Comparison of ENCODE assay signal across 9 mouse cellular contexts in the genomic region with DNA sequence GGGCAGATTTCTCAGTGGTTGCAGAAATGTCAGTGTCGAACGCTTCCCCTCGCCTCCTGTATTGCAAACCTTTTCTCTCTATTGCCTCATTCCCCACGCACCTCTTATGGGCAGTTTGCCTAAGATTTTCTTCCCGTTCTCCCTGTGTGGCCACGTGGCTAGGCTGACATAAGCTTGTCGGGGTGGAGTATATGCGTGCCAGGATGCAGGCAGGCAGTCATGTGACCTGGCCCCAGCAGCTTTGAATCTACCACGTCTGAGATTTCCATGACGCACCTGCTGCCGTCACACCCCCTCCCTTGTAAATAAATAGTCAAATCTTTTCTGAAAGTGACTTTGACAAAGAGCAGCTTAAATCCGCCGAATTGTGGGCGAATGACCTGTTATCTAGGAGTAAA.
DNase-seq lines count a peak whose midpoint lies in the region; ATAC-seq and TF ChIP-seq lines count a peak whose summit lies in the region.
"Had no signal": no experiment of that assay in that cellular context is flagged by ENCODE, and none has a peak within 500 bp of the region (broad histone marks: within the 10 kb centered on the region; RNA-seq: fewer than 3 reads in every experiment).

No protein-coding gene starts in this region.

- ATAC-seq in embryonic facial prominence, embryonic 11.5 days (replicated peaks; ENCODE audit: insufficient number of reproducible peaks, low FRiP score, low TSS enrichment, low read depth): peak; percentile 86
- peak; percentile 82 for ATAC-seq in heart, embryonic 11.5 days (replicated peaks; ENCODE audit: insufficient number of reproducible peaks, low FRiP score, low TSS enrichment)
- ATAC-seq in kidney, embryonic 14.5 days (ENCODE audit: low FRiP score, low TSS enrichment): peak; percentile 84

- TF ChIP-seq POLR2A in liver, adult 2 months (IDR thresholded peaks at IDR 0.05; ENCODE audit: extremely low read depth, insufficient read depth, low read length): no peak

- H3K9me3 ChIP-seq in embryonic facial prominence, embryonic 11.5 days (replicated peaks; ENCODE audit: control insufficient read depth, low read length): no peaks in the 10 kb centered on the region
- no peaks in the 10 kb centered on the region for H3K9me3 ChIP-seq in heart, embryonic 11.5 days (replicated peaks; ENCODE audit: control insufficient read depth, low read length)
- H3K9me3 ChIP-seq in kidney, embryonic 14.5 days (ENCODE audit: control insufficient read depth, low read length): no peaks in the 10 kb centered on the region
- H3K9me3 ChIP-seq: G1E had no signal

- H3K9ac ChIP-seq in embryonic facial prominence, embryonic 11.5 days (replicated peaks; ENCODE audit: low read length): peak overlapping the region; percentile 46
- peak overlapping the region; percentile 76 for H3K9ac ChIP-seq in heart, embryonic 11.5 days (ENCODE audit: low read depth, low read length)
- peak overlapping the region; percentile 42; the same call in 1 of the 2 replicates for H3K9ac ChIP-seq in kidney, embryonic 14.5 days (ENCODE audit: low read depth, low read length)
- no peak overlapping the region for H3K9ac ChIP-seq in liver, adult 2 months (ENCODE audit: low read depth, low read length)

- no peaks in the 10 kb centered on the region for H3K36me3 ChIP-seq in embryonic facial prominence, embryonic 11.5 days (replicated peaks; ENCODE audit: control insufficient read depth, insufficient read depth, low read depth, low read length)
- no peaks in the 10 kb centered on the region for H3K36me3 ChIP-seq in heart, embryonic 11.5 days (ENCODE audit: control insufficient read depth, insufficient read depth, low read length)
- H3K36me3 ChIP-seq in kidney, embryonic 14.5 days (ENCODE audit: control insufficient read depth, insufficient read depth, low read length): no peaks in the 10 kb centered on the region
- no peaks in the 10 kb centered on the region for H3K36me3 ChIP-seq in liver, adult 2 months (ENCODE audit: control insufficient read depth, insufficient read depth, low read length)
- H3K36me3 ChIP-seq: G1E had no signal

- no peak overlapping the region for H3K27ac ChIP-seq in embryonic facial prominence, embryonic 11.5 days (replicated peaks; ENCODE audit: low read depth, low read length)
- H3K27ac ChIP-seq in heart, embryonic 11.5 days (ENCODE audit: low read depth, low read length): peak overlapping the region; percentile 77
- H3K27ac ChIP-seq in kidney, embryonic 14.5 days (ENCODE audit: low read depth, low read length): no peak overlapping the region
- no peak overlapping the region for H3K27ac ChIP-seq in liver, adult 2 months (replicated peaks; ENCODE audit: insufficient read depth, low read depth, low read length)

- no peaks in the 10 kb centered on the region for H3K27me3 ChIP-seq in embryonic facial prominence, embryonic 11.5 days (ENCODE audit: control insufficient read depth, insufficient read depth, low read length)
- no peaks in the 10 kb centered on the region for H3K27me3 ChIP-seq in heart, embryonic 11.5 days (ENCODE audit: control insufficient read depth, insufficient read depth, low read length)
- no peaks in the 10 kb centered on the region for H3K27me3 ChIP-seq in kidney, embryonic 14.5 days (ENCODE audit: control insufficient read depth, insufficient read depth, low read length)
- no peaks in the 10 kb centered on the region for H3K27me3 ChIP-seq in liver, adult 2 months (ENCODE audit: control insufficient read depth, insufficient read depth, low read length)

- no peaks in the 10 kb centered on the region for H3K4me1 ChIP-seq in embryonic facial prominence, embryonic 11.5 days (ENCODE audit: control insufficient read depth, insufficient read depth, low read length)
- H3K4me1 ChIP-seq in heart, embryonic 11.5 days (ENCODE audit: control insufficient read depth, insufficient read depth, low read length): peaks cover 8% of the 10 kb centered on the region
- H3K4me1 ChIP-seq in kidney, embryonic 14.5 days (ENCODE audit: control insufficient read depth, insufficient read depth, low read length): 0 out of 2 replicates have a peak, but pooled peaks cover 7% of the 10 kb centered on the region
- H3K4me1 ChIP-seq in liver, adult 2 months (ENCODE audit: control insufficient read depth, insufficient read depth, low read length): 0 out of 2 replicates have a peak, but pooled peaks cover 2% of the 10 kb centered on the region

- TF ChIP-seq CTCF in liver, adult 2 months (IDR thresholded peaks at IDR 0.05; ENCODE audit: low read depth, low read length): no peak

- peak overlapping the region; percentile 16 for H3K4me3 ChIP-seq in embryonic facial prominence, embryonic 11.5 days (ENCODE audit: low read depth, low read length)
- peak overlapping the region; percentile 36 for H3K4me3 ChIP-seq in heart, embryonic 11.5 days (ENCODE audit: low read depth, low read length)
- H3K4me3 ChIP-seq in kidney, embryonic 14.5 days (ENCODE audit: low read length): peak overlapping the region; percentile 33
- no peak overlapping the region for H3K4me3 ChIP-seq in liver, adult 2 months (ENCODE audit: insufficient read depth, low read depth, low read length)

- H3K4me2 ChIP-seq in embryonic facial prominence, embryonic 11.5 days (ENCODE audit: low read depth, low read length): peak overlapping the region; percentile 39
- peak overlapping the region; percentile 67 for H3K4me2 ChIP-seq in heart, embryonic 11.5 days
- peak overlapping the region; percentile 64 for H3K4me2 ChIP-seq in kidney, embryonic 14.5 days (replicated peaks; ENCODE audit: low read depth, low read length)

- peak; percentile 44 for DNase-seq in ovary, postnatal 36 days (ENCODE audit: low spot score)
- no peak for DNase-seq in ovary, postnatal 10 days (ENCODE audit: low spot score)
- peak; percentile 66 for DNase-seq in embryonic facial prominence, embryonic 11.5 days (ENCODE audit: low spot score)
- peak; percentile 89 for DNase-seq in liver, adult 2 months (ENCODE audit: extremely low read depth, low read depth, low spot score)
- peak; percentile 29 to 32 for DNase-seq in monocyte, adult 2 months (ENCODE audit: low read depth in 1 of 2, low spot score in 2 of 2)
- DNase-seq in spleen, postnatal 4 days (ENCODE audit: low spot score in 2 of 2): peak; percentile 30 to 66

- no peaks in the 10 kb centered on the region for H3K79me2 ChIP-seq in liver, adult 2 months (ENCODE audit: control insufficient read depth, insufficient read depth, low read length)

- 13% methylated on average over 14 of the region's 14 CpGs for WGBS in embryonic facial prominence, embryonic 11.5 days
- WGBS in heart, embryonic 11.5 days (ENCODE audit: insufficient replicate concordance): 4% methylated on average over 14 of the region's 14 CpGs
- WGBS in kidney, embryonic 14.5 days: 10% methylated on average over 14 of the region's 14 CpGs
- WGBS in liver, adult 2 months: 2% methylated on average over 14 of the region's 14 CpGs
